In the genomic region with DNA sequence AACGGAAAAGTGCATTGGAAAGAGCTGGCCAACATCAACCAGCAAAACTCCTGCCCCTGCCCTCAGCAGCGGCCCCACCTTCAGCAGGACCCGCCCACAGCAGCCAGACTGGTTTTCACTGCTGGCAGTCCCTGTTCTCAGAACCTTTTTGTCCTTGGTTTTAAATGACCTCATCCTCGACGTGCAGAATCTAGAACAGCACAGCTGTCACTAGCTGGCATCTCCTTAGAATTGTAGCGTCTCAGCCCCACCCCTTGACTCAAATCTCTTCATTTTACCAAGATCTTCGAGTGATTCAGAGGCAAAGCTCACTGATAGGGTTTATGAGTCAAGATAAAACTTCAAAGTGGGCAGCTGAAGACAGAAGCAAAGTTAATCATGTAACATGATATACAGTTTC, we compare ENCODE assay signal across 9 mouse cellular contexts. TPM values are rescaled to one million over a fixed set of nuclear protein-coding genes. Genes with fewer than 3 reads are reported as not detected.
DNase-seq lines count a peak whose midpoint lies in the region; ATAC-seq lines count a peak whose summit lies in the region.
"Had no signal": no experiment of that assay in that cellular context is flagged by ENCODE, and none has a peak within 500 bp of the region (broad histone marks: within the 10 kb centered on the region; RNA-seq: fewer than 3 reads in every experiment).

No protein-coding gene starts in this region.

- no peak overlapping the region for H3K27ac ChIP-seq in embryonic facial prominence, embryonic 13.5 days
- H3K27ac ChIP-seq: limb, embryonic 12.5 days had no signal

- 0 out of 2 replicates have a peak overlapping the region, but pooled peaks have one; percentile 9 for H3K4me2 ChIP-seq in embryonic facial prominence, embryonic 13.5 days
- H3K4me2 ChIP-seq: limb, embryonic 12.5 days had no signal

- no peaks in the 10 kb centered on the region for H3K9me3 ChIP-seq in embryonic facial prominence, embryonic 13.5 days
- H3K9me3 ChIP-seq: limb, embryonic 12.5 days had no signal

- 16% methylated on average over 7 of the region's 7 CpGs for WGBS in embryonic facial prominence, embryonic 13.5 days

- ATAC-seq in embryonic facial prominence, embryonic 13.5 days (ENCODE audit: insufficient number of reproducible peaks, insufficient read depth, low FRiP score, low TSS enrichment, low read depth): no peak
- ATAC-seq in megakaryocyte progenitor cell, adult 5-6 weeks (replicated peaks; ENCODE audit: poor library complexity): no peak

- H3K4me1 ChIP-seq in embryonic facial prominence, embryonic 13.5 days: peaks cover 12% of the 10 kb centered on the region

- H3K27me3 ChIP-seq in embryonic facial prominence, embryonic 13.5 days: no peaks in the 10 kb centered on the region
- H3K27me3 ChIP-seq: limb, embryonic 12.5 days had no signal

- H3K9ac ChIP-seq in embryonic facial prominence, embryonic 13.5 days: no peak overlapping the region
- H3K9ac ChIP-seq: limb, embryonic 12.5 days had no signal

- no peaks in the 10 kb centered on the region for H3K36me3 ChIP-seq in embryonic facial prominence, embryonic 13.5 days
- H3K36me3 ChIP-seq: limb, embryonic 12.5 days had no signal

- DNase-seq in right cerebral cortex, adult 18-20 months: peak; percentile 19
- no peak for DNase-seq in right cerebral cortex, postnatal 25 days
- peak; percentile 39 for DNase-seq in kidney, postnatal 10 days
- DNase-seq in testis, postnatal 14 days (ENCODE audit: low spot score): peak; percentile 19
- DNase-seq in thymus, postnatal 0 days (ENCODE audit: low spot score): no peak
- no peak for DNase-seq in cerebellum, adult 9-11 months

- no peak overlapping the region for H3K4me3 ChIP-seq in embryonic facial prominence, embryonic 13.5 days
- H3K4me3 ChIP-seq: limb, embryonic 12.5 days had no signal

RNA-seq across cellular contexts. Expression of gene Akap13, which starts 57.8 kb away (rescaled TPM):
- 49.8 and 53.4 TPM in 2 replicates for polyA plus RNA-seq in embryonic facial prominence, embryonic 13.5 days (2015; fragmentation: Nextera tagmentation; extraction: Ambion mirVana)
- 47.3 and 72.9 TPM in 2 replicates for polyA plus RNA-seq in thymus, postnatal 0 days (2015; fragmentation: Nextera tagmentation; extraction: Ambion mirVana)
- total RNA-seq in megakaryocyte progenitor cell, adult 5-6 weeks (2015): 69.3 and 93.1 TPM in 2 replicates
- total RNA-seq in megakaryocyte progenitor cell, adult 5-6 weeks (2017): 165 and 173 TPM in 2 replicates

Comparison
In these comparisons a context has a peak if more than half of its experiments do, and no peak if none do; other contexts are left out.
1. DNase-seq: peak in right cerebral cortex, adult 18-20 months (single experiment), kidney, postnatal 10 days (single experiment) and testis, postnatal 14 days (single experiment); none in right cerebral cortex, postnatal 25 days (single experiment), thymus, postnatal 0 days (single experiment) and cerebellum, adult 9-11 months (single experiment).